Mouse (Mus musculus): ENCODE data around the gene Atg5. TPM values are rescaled to one million over a fixed set of nuclear protein-coding genes. Genes with fewer than 3 reads are reported as not detected.

Atg5 gene
- total RNA-seq (2023): 10 to 100 TPM; 25.0 to 27.2 TPM

DNA sequence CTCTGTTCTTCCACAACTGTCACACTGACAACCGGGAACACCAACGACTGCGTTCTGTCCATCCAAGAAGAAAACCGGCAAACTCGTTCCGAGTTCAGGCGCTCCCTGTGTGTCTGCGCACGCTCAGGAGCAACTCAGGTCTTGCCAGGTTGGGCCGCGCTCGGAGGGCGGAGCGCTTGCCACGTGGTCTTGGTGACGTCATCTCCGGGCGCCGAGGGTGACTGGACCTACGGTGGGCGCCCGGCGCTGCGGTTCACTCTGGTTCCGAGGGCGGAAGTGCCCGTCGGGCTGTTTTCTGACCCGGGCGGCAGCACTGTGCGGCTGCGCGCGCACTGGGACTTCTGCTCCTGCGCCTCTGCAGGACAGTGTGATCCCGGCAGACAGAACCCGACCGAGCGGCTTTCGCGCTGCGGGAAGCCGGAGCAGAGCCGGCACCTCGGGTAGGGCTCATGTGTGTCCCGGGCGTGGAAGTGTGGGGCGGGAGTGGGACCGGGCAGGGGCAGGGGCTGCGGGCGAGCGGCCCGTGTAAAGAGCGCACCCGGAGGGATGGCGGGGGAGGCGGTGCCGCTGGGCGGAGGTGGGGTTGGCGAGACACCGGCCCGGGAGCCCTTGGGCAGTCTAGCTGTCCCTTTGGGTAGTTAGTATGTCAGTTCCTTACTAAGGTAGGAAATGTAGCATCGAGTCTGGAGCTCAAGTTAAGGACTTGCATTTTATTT, at the start of gene Atg5:
Gene Atg5, plus strand, starts transcription at position 214 of the 716 bp plus-strand sequence.

Other genes with a start within 250 kb of the Atg5 start
- 10 to 100 TPM; 37.6 to 44.2 TPM for gene Crybg1, start 119.5 kb upstream of the Atg5 start, total RNA-seq (2023)

Measured in T-cell, adult 66 days (primary cell).